Mouse (Mus musculus): ENCODE measurements around the gene Sgcd. TPM values are rescaled to one million over a fixed set of nuclear protein-coding genes. Genes with fewer than 3 reads are reported as not detected.

The Sgcd gene
- polyA plus RNA-seq, 1 experiment from 2014 or later, result 1.2 TPM

DNA sequence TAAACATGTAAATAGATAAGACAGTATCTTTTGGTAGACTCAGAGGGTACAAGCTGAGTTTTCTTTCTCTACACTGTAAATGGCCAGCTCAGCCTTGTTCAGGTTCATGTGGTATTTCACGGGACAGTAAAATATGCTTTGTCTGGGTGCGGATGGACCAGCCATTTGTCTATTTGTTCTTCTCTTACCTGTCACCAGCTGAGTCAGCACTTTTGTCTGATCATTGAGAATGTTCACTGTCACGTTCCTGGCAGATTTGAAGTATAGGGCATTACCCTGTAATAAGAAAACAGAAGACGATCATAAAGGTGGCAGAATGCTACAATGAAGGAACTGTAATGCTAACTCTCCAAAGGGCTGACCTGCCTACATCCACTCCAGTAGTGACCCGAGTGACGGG, 856.4 kb downstream of the Sgcd start:
- H3K36me3 ChIP-seq (ENCODE audit: insufficient read depth, low read length), result no peaks in the 10 kb centered on the region
- 90% methylated on average over 6 of the region's 6 CpGs for WGBS
- H3K4me1 ChIP-seq (ENCODE audit: insufficient read depth, low read depth, low read length), result no peaks in the 10 kb centered on the region
- no peak for DNase-seq (ENCODE audit: low spot score)
- H3K4me2 ChIP-seq (replicated peaks; ENCODE audit: low read depth, low read length), result no peak overlapping the region
- H3K27me3 ChIP-seq (replicated peaks; ENCODE audit: insufficient read depth, low read length), result no peaks in the 10 kb centered on the region
- no peak overlapping the region for H3K27ac ChIP-seq (ENCODE audit: low read length)
- no peak for TF ChIP-seq CTCF (IDR thresholded peaks at IDR 0.05)
- no peaks in the 10 kb centered on the region for H3K9me3 ChIP-seq (ENCODE audit: low read length)
- no peak overlapping the region for H3K9ac ChIP-seq (replicated peaks; ENCODE audit: low read depth)
- no peak for ATAC-seq
- H3K4me3 ChIP-seq (ENCODE audit: low read depth, low read length), result no peak overlapping the region

DNA sequence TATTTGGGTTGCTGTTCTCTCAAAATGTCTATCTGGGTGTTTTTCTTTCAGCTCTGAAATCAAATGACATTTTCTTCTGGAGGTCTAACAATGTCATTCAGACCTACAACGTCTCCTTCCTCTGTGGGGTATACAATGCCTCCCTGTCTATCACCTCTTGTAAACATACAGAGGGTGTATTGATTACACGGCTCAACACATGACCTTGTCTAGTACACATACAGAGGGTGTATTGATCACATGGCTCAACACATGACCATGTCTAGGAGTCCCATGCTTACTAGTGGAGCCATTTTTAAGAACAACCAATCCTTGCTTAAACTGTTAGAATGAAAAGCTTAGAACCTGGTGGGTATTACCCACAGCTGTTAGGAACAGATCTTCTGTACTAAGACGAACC, 858.3 kb downstream of the Sgcd start:
- 67% methylated on average over 3 of the region's 3 CpGs for WGBS
- no peak overlapping the region for H3K9ac ChIP-seq (replicated peaks; ENCODE audit: low read depth)
- H3K4me3 ChIP-seq (ENCODE audit: low read depth, low read length), result no peak overlapping the region

DNA sequence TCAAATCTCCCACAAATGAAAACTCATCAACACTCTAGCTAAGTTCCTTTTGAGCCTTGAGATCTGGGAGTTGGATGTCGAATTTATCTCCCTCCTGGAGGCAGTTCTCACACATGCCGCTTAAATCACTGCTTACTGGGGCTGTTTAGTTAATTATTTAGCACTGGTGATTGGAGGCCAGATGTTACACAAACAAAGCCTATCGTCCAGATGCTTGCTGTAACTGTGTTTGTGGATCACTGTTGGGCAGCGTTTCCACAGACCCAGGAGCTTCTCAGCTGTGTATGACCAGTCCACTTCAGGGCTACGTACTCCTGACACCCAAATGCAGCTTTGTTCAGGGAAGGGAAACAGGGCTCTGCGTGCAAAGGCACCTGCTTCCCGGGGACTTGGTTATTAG, 858.8 kb downstream of the Sgcd start:
- H3K4me3 ChIP-seq (ENCODE audit: low read depth, low read length), result no peak overlapping the region
- WGBS, result 35% methylated on average over 7 of the region's 7 CpGs
- H3K4me1 ChIP-seq (ENCODE audit: insufficient read depth, low read depth, low read length), result no peaks in the 10 kb centered on the region
- no peak overlapping the region for H3K9ac ChIP-seq (replicated peaks; ENCODE audit: low read depth)
- H3K36me3 ChIP-seq (ENCODE audit: insufficient read depth, low read length), result no peaks in the 10 kb centered on the region
- TF ChIP-seq EP300 (IDR thresholded peaks at IDR 0.05) (no peak), CTCF (IDR thresholded peaks at IDR 0.05) (no peak)
- no peak overlapping the region for H3K27ac ChIP-seq (ENCODE audit: low read length)
- H3K27me3 ChIP-seq (replicated peaks; ENCODE audit: insufficient read depth, low read length), result no peaks in the 10 kb centered on the region
- ATAC-seq (no peak), DNase-seq (ENCODE audit: low spot score) (no peak)
- no peak overlapping the region for H3K4me2 ChIP-seq (replicated peaks; ENCODE audit: low read depth, low read length)
- no peaks in the 10 kb centered on the region for H3K9me3 ChIP-seq (ENCODE audit: low read length)

More for the DNA sequence above, 858.3 kb downstream of the Sgcd start:
- no peaks in the 10 kb centered on the region for H3K36me3 ChIP-seq (ENCODE audit: insufficient read depth, low read length)
- no peaks in the 10 kb centered on the region for H3K27me3 ChIP-seq (replicated peaks; ENCODE audit: insufficient read depth, low read length)
- no peak overlapping the region for H3K4me2 ChIP-seq (replicated peaks; ENCODE audit: low read depth, low read length)
- H3K27ac ChIP-seq (ENCODE audit: low read length), result no peak overlapping the region
- no peaks in the 10 kb centered on the region for H3K9me3 ChIP-seq (ENCODE audit: low read length)
- no peaks in the 10 kb centered on the region for H3K4me1 ChIP-seq (ENCODE audit: insufficient read depth, low read depth, low read length)
- DNase-seq (ENCODE audit: low spot score), result no peak
- TF ChIP-seq CTCF (IDR thresholded peaks at IDR 0.05), result no peak
- no peak for ATAC-seq

DNA sequence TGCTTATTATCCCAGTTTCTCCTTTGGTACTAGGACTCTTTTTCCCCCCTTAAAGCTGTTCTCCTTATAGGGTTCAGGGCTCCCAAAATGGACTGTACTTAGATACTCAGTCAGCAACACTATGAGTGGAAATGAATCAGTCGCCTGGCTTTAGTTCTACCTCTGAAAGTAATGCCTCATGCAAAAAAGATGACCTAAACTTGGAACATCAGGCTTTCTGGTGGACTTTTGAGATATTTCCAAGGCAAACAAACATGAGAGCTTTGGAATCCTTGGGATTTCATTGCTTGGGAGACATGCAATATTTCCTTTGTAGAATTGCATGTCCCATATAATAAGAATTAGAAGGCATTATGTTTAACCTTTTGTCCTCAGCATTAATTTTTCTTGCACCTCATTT, 859.6 kb downstream of the Sgcd start:
- TF ChIP-seq EP300 (IDR thresholded peaks at IDR 0.05), result no peak
- no peak for TF ChIP-seq CTCF (IDR thresholded peaks at IDR 0.05)
- no peak for DNase-seq (ENCODE audit: low spot score)
- no peak for ATAC-seq
- Histone ChIP-seq H3K27ac (ENCODE audit: low read length) (no peak overlapping the region), H3K9me3 (ENCODE audit: low read length) (no peaks in the 10 kb centered on the region), H3K9ac (replicated peaks; ENCODE audit: low read depth) (no peak overlapping the region), H3K27me3 (replicated peaks; ENCODE audit: insufficient read depth, low read length) (no peaks in the 10 kb centered on the region), H3K36me3 (ENCODE audit: insufficient read depth, low read length) (no peaks in the 10 kb centered on the region), H3K4me1 (ENCODE audit: insufficient read depth, low read depth, low read length) (no peaks in the 10 kb centered on the region), H3K4me2 (replicated peaks; ENCODE audit: low read depth, low read length) (no peak overlapping the region), H3K4me3 (ENCODE audit: low read depth, low read length) (no peak overlapping the region)
- 86% methylated on average over 1 of the region's 1 CpGs for WGBS

DNA sequence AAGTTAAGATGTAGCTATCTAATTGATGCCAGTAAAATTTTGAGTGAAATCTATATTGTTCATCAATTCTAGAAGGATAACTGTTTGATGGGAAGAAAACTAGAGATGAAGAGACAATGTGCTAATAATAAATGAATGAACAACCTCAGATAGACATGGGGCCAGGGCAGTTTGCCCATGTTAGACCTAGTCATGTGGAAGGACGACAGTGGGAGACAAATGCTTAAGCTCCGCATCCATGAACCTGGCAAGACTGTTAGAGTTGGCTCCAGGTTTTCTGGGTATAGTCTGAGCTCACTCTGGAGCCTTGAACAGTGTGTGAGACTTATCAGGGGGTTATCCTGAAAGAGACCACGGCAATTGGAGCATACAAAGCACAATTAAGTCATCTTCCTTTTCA, 860.4 kb downstream of the Sgcd start:
- Histone ChIP-seq H3K27me3 (replicated peaks; ENCODE audit: insufficient read depth, low read length) (no peaks in the 10 kb centered on the region), H3K9me3 (ENCODE audit: low read length) (no peaks in the 10 kb centered on the region), H3K4me2 (replicated peaks; ENCODE audit: low read depth, low read length) (no peak overlapping the region), H3K27ac (ENCODE audit: low read length) (no peak overlapping the region), H3K36me3 (ENCODE audit: insufficient read depth, low read length) (no peaks in the 10 kb centered on the region), H3K4me1 (ENCODE audit: insufficient read depth, low read depth, low read length) (no peaks in the 10 kb centered on the region), H3K4me3 (ENCODE audit: low read depth, low read length) (no peak overlapping the region), H3K9ac (replicated peaks; ENCODE audit: low read depth) (no peak overlapping the region)
- DNase-seq (ENCODE audit: low spot score), result no peak
- WGBS, result 77% methylated on average over 3 of the region's 3 CpGs
- TF ChIP-seq CTCF (IDR thresholded peaks at IDR 0.05) (no peak), EP300 (IDR thresholded peaks at IDR 0.05) (no peak)
- no peak for ATAC-seq

DNA sequence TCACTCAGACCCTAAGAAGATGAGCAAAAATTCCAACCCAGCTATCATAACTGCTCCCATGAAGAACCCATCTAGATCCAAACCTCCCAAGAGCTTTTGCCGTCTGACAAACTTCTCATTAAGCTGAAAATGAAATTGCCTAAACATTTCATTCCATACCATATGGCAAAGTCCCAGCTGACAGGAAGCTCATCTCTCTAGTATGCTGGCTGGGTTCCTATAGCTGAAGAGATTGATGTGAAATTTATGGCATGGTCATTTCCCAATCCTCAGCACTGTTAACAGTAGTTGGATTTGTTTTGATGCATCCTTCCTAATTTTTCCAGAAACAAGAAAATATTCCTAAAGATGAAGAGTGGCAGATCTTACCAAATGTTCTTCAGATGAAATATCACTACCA, 867.9 kb downstream of the Sgcd start:
- no peaks in the 10 kb centered on the region for H3K36me3 ChIP-seq (ENCODE audit: insufficient read depth, low read length)
- ATAC-seq (no peak), DNase-seq (ENCODE audit: low spot score) (no peak)
- H3K4me2 ChIP-seq (replicated peaks; ENCODE audit: low read depth, low read length), result no peak overlapping the region
- no peak overlapping the region for H3K4me3 ChIP-seq (ENCODE audit: low read depth, low read length)
- no peak overlapping the region for H3K27ac ChIP-seq (ENCODE audit: low read length)
- no peak for TF ChIP-seq CTCF (IDR thresholded peaks at IDR 0.05)
- no peak for TF ChIP-seq EP300 (IDR thresholded peaks at IDR 0.05)
- H3K9ac ChIP-seq (replicated peaks; ENCODE audit: low read depth), result no peak overlapping the region
- 42% methylated on average over 1 of the region's 1 CpGs for WGBS
- H3K4me1 ChIP-seq (ENCODE audit: insufficient read depth, low read depth, low read length), result no peaks in the 10 kb centered on the region
- no peaks in the 10 kb centered on the region for H3K27me3 ChIP-seq (replicated peaks; ENCODE audit: insufficient read depth, low read length)
- no peaks in the 10 kb centered on the region for H3K9me3 ChIP-seq (ENCODE audit: low read length)

DNA sequence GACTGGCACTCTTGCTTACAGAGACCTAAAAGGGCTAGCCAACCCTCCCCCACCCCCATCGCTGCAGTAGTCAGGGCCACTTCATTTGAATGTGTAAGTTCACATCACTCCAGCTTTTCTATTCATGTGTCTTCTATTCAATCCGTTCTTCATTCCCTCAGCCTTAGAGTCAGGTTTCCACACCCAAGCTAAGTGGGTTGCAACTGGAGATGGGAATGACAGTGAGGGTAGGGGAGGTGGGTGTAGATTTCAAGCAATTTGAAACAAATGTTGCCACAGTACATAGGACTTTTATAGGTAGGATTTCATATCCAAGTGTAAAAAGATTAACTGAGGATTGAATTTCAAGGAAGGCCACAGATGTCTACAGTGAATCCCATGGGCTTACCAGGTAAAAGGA, 870.9 kb downstream of the Sgcd start:
- Histone ChIP-seq H3K27ac (ENCODE audit: low read length) (no peak overlapping the region), H3K4me2 (replicated peaks; ENCODE audit: low read depth, low read length) (no peak overlapping the region), H3K9me3 (ENCODE audit: low read length) (no peaks in the 10 kb centered on the region), H3K9ac (replicated peaks; ENCODE audit: low read depth) (no peak overlapping the region), H3K4me3 (ENCODE audit: low read depth, low read length) (no peak overlapping the region), H3K4me1 (ENCODE audit: insufficient read depth, low read depth, low read length) (no peaks in the 10 kb centered on the region), H3K27me3 (replicated peaks; ENCODE audit: insufficient read depth, low read length) (no peaks in the 10 kb centered on the region), H3K36me3 (ENCODE audit: insufficient read depth, low read length) (no peaks in the 10 kb centered on the region)
- no peak for TF ChIP-seq EP300 (IDR thresholded peaks at IDR 0.05)
- no peak for TF ChIP-seq CTCF (IDR thresholded peaks at IDR 0.05)
- WGBS, result 60% methylated on average over 2 of the region's 2 CpGs
- DNase-seq (ENCODE audit: low spot score) (no peak), ATAC-seq (no peak)

All from lung, postnatal 0 days (tissue).